Mouse (Mus musculus) thymus, adult 18-20 months (tissue): Measurements from ENCODE around the gene Dido1.

Source experiments
- DNase-seq, 2 experiments: peaks; one replicate each; pipeline ENCODE4 v3.0.0; 2022; ENCODE audit warnings: mixed read lengths in 2 of 2

Dido1 gene

GRCm38 (mm10) chr2:180709923-180710272 lies at the start of gene Dido1, which contains the start of gene Gid8:
Gene Dido1, minus strand, starts transcription at chr2:180709999.
Gene Gid8, plus strand, starts transcription at chr2:180710117.
- DNase-seq, result peak; percentile 92 to 95

GRCm38 (mm10) chr2:180758513-180759263 lies 48.9 kb upstream of the Dido1 start:
- DNase-seq, result no peak

GRCm38 (mm10) chr2:180756786-180757185 lies 47.0 kb upstream of the Dido1 start:
- no peak for DNase-seq

GRCm38 (mm10) chr2:180755896-180756295 lies 46.1 kb upstream of the Dido1 start:
- no peak for DNase-seq

- no peak for DNase-seq
Observed at GRCm38 (mm10) chr2:180754976-180755688, 45.3 kb upstream of the Dido1 start.

GRCm38 (mm10) chr2:180748904-180749303 lies 39.1 kb upstream of the Dido1 start:
- DNase-seq, result no peak

GRCm38 (mm10) chr2:180746569-180747192 lies 36.9 kb upstream of the Dido1 start:
- DNase-seq, result no peak

GRCm38 (mm10) chr2:180745248-180745927 lies 35.6 kb upstream of the Dido1 start:
- DNase-seq, result peak; percentile 63 to 65

GRCm38 (mm10) chr2:180743321-180743720 lies 33.5 kb upstream of the Dido1 start:
- DNase-seq, result no peak

- DNase-seq, result no peak
Observed at GRCm38 (mm10) chr2:180742820-180743219, 33.0 kb upstream of the Dido1 start.

GRCm38 (mm10) chr2:180741421-180741820 lies 31.6 kb upstream of the Dido1 start:
- no peak for DNase-seq

GRCm38 (mm10) chr2:180740349-180740748 lies 30.6 kb upstream of the Dido1 start:
- no peak for DNase-seq

GRCm38 (mm10) chr2:180737984-180738383 lies 28.2 kb upstream of the Dido1 start:
- no peak for DNase-seq

- DNase-seq, result no peak
Observed at GRCm38 (mm10) chr2:180735232-180735631, 25.4 kb upstream of the Dido1 start.

GRCm38 (mm10) chr2:180731984-180732383 lies 22.2 kb upstream of the Dido1 start:
- no peak for DNase-seq

GRCm38 (mm10) chr2:180731036-180731435 lies 21.2 kb upstream of the Dido1 start:
- DNase-seq, result peak; percentile 44 to 64

- no peak for DNase-seq
Observed at GRCm38 (mm10) chr2:180727613-180728021, 17.8 kb upstream of the Dido1 start.

- peak; percentile 33 to 64 for DNase-seq
Observed at GRCm38 (mm10) chr2:180726658-180727442, 17.1 kb upstream of the Dido1 start.

- peak in 1 of 2 experiments; percentile 17 for DNase-seq
Observed at GRCm38 (mm10) chr2:180725856-180726629, 16.2 kb upstream of the Dido1 start.

- DNase-seq, result no peak
Observed at GRCm38 (mm10) chr2:180725414-180725778, 15.6 kb upstream of the Dido1 start.
